Comparison of ENCODE assay signal across 8 mouse cellular contexts in genomic region chr10:78009184-78009944, GRCm38 (mm10). TPM values are rescaled to one million over a fixed set of nuclear protein-coding genes. Genes with fewer than 3 reads are reported as not detected.
DNase-seq lines count a peak whose midpoint lies in the region; ATAC-seq lines count a peak whose summit lies in the region.

No protein-coding gene starts in this region.

- H3K4me3 ChIP-seq in hindbrain, embryonic 11.5 days (ENCODE audit: low read depth, low read length): peak overlapping the region; percentile 81

- DNase-seq in MEL-GATA-1-ER (ENCODE audit: extremely low read depth, low read depth): peak; percentile 83
- peak; percentile 94 for DNase-seq in cerebellum, adult 8-10 months
- peak; percentile 96 for DNase-seq in hindbrain, embryonic 11.5 days (ENCODE audit: low spot score)
- peak; percentile 90 to 94 for DNase-seq in layer of hippocampus, postnatal 10 days (ENCODE audit: low spot score in 2 of 2)
- DNase-seq in lung, postnatal 10 days: peak; percentile 98
- peak; percentile 95 for DNase-seq in ovary, postnatal 36 days (ENCODE audit: low spot score)
- peak; percentile 96 for DNase-seq in thymus, postnatal 25 days

- H3K9me3 ChIP-seq in hindbrain, embryonic 11.5 days (ENCODE audit: control insufficient read depth, low read length): no peaks in the 10 kb centered on the region

- peak overlapping the region; percentile 95 for H3K27ac ChIP-seq in hindbrain, embryonic 11.5 days (ENCODE audit: low read depth, low read length)

- peak overlapping the region; percentile 86 for H3K9ac ChIP-seq in hindbrain, embryonic 11.5 days (ENCODE audit: low read depth, low read length)

- H3K36me3 ChIP-seq in hindbrain, embryonic 11.5 days (ENCODE audit: control insufficient read depth, insufficient read depth, low read length): no peaks in the 10 kb centered on the region

- under 1% methylated on average over 53 of the region's 59 CpGs for WGBS in hindbrain, embryonic 11.5 days

- peak; percentile 86 for ATAC-seq in frontal cortex, adult (ENCODE audit: low TSS enrichment)
- peak; percentile 96 for ATAC-seq in hindbrain, embryonic 11.5 days (ENCODE audit: low FRiP score)

- H3K4me1 ChIP-seq in hindbrain, embryonic 11.5 days (replicated peaks; ENCODE audit: control insufficient read depth, insufficient read depth, low read length): peaks cover 13% of the 10 kb centered on the region

- peak overlapping the region; percentile 88 for H3K4me2 ChIP-seq in hindbrain, embryonic 11.5 days (replicated peaks; ENCODE audit: low read depth, low read length)

- H3K27me3 ChIP-seq in hindbrain, embryonic 11.5 days (ENCODE audit: control insufficient read depth, insufficient read depth, low read length): no peaks in the 10 kb centered on the region

RNA-seq across cellular contexts. Expression of gene Pfkl, which starts 0.5 kb away (rescaled TPM):
- 85.5 and 114 TPM in 2 replicates for polyA plus RNA-seq in hindbrain, embryonic 11.5 days (2014; fragmentation: Nextera tagmentation; extraction: Ambion mirVana)
- 100 to 1,000 TPM; 112 to 116 TPM for total RNA-seq in layer of hippocampus, postnatal 10 days (2021)

RNA-seq across cellular contexts. Expression of gene 1810043G02Rik, which starts 31.0 kb away (rescaled TPM):
- polyA plus RNA-seq in hindbrain, embryonic 11.5 days (2014; fragmentation: Nextera tagmentation; extraction: Ambion mirVana): 33.2 and 37.1 TPM in 2 replicates
- 10 to 100 TPM; 32.7 to 42.5 TPM for total RNA-seq in layer of hippocampus, postnatal 10 days (2021)

RNA-seq across cellular contexts. Expression of gene Dnmt3l, which starts 32.4 kb away (rescaled TPM):
- polyA plus RNA-seq in hindbrain, embryonic 11.5 days (2014; fragmentation: Nextera tagmentation; extraction: Ambion mirVana): not detected in 2 replicates
- not detected for total RNA-seq in layer of hippocampus, postnatal 10 days (2021)

RNA-seq across cellular contexts. Expression of gene Aire, which starts 34.0 kb away (rescaled TPM):
- polyA plus RNA-seq in hindbrain, embryonic 11.5 days (2014; fragmentation: Nextera tagmentation; extraction: Ambion mirVana): 0.11 and 0.28 TPM in 2 replicates
- total RNA-seq in layer of hippocampus, postnatal 10 days (2021): under 1 TPM; 0.36 to 0.50 TPM

RNA-seq across cellular contexts. Expression of gene Trpm2, which starts 39.0 kb away (rescaled TPM):
- polyA plus RNA-seq in hindbrain, embryonic 11.5 days (2014; fragmentation: Nextera tagmentation; extraction: Ambion mirVana): 0.56 and 1.4 TPM in 2 replicates
- total RNA-seq in layer of hippocampus, postnatal 10 days (2021): 10 to 100 TPM; 26.0 to 27.3 TPM

Comparison
In these comparisons a context has a peak if more than half of its experiments do, and no peak if none do; other contexts are left out.
1. Peak in every context shown above with its lines: DNase-seq, ATAC-seq, H3K4me3 ChIP-seq and H3K27ac ChIP-seq.